Mouse (Mus musculus): ENCODE measurements around the gene Tmem62. TPM values are rescaled to one million over a fixed set of nuclear protein-coding genes. Genes with fewer than 3 reads are reported as not detected.

Gene Tmem62
- polyA plus RNA-seq, 1 experiment from 2014 or later, result 4.7 TPM

GRCm38 (mm10) chr2:121006986-121007385, 30.2 kb downstream of the Tmem62 start:
- H3K4me3 ChIP-seq (replicated peaks; ENCODE audit: low read length), result no peak overlapping the region
- ATAC-seq (ENCODE audit: insufficient read depth, low FRiP score), result no peak
- 79% methylated on average over 1 of the region's 1 CpGs for WGBS

GRCm38 (mm10) chr2:121007925-121008663, 31.3 kb downstream of the Tmem62 start, which contains the start of gene Ccndbp1:
Ccndbp1 (plus strand) TSS chr2:121008403.
- Histone ChIP-seq H3K27ac (ENCODE audit: low read length) (peak within 1 kb of the TSS; percentile 42; the same call in 1 of the 2 replicates), H3K9me3 (replicated peaks; ENCODE audit: control insufficient read depth, low read length) (no peaks in the 10 kb centered on the region), H3K4me2 (ENCODE audit: low read depth, low read length) (peak within 1 kb of the TSS; percentile 77), H3K36me3 (ENCODE audit: control insufficient read depth, insufficient read depth, low read length) (no peaks in the 10 kb centered on the region), H3K4me1 (ENCODE audit: control insufficient read depth, insufficient read depth, low read length) (peaks cover 9% of the 10 kb centered on the region), H3K4me3 (replicated peaks; ENCODE audit: low read length) (peak within 1 kb of the TSS; percentile 95), H3K9ac (ENCODE audit: low read length) (peak within 1 kb of the TSS; percentile 82), H3K27me3 (ENCODE audit: control insufficient read depth, insufficient read depth, low read length) (no peaks in the 10 kb centered on the region)
- 1% methylated on average over 34 of the region's 34 CpGs for WGBS
- ATAC-seq (ENCODE audit: insufficient read depth, low FRiP score), result peak; percentile 98

More at GRCm38 (mm10) chr2:121006986-121007385, 30.2 kb downstream of the Tmem62 start:
- Histone ChIP-seq H3K4me1 (ENCODE audit: control insufficient read depth, insufficient read depth, low read length) (peaks cover 9% of the 10 kb centered on the region), H3K36me3 (ENCODE audit: control insufficient read depth, insufficient read depth, low read length) (no peaks in the 10 kb centered on the region), H3K4me2 (ENCODE audit: low read depth, low read length) (no peak overlapping the region), H3K27ac (ENCODE audit: low read length) (no peak overlapping the region), H3K9me3 (replicated peaks; ENCODE audit: control insufficient read depth, low read length) (no peaks in the 10 kb centered on the region), H3K27me3 (ENCODE audit: control insufficient read depth, insufficient read depth, low read length) (no peaks in the 10 kb centered on the region), H3K9ac (ENCODE audit: low read length) (no peak overlapping the region)

GRCm38 (mm10) chr2:121008664-121009007, 31.8 kb downstream of the Tmem62 start:
- no peaks in the 10 kb centered on the region for H3K36me3 ChIP-seq (ENCODE audit: control insufficient read depth, insufficient read depth, low read length)
- WGBS, result under 1% methylated on average over 12 of the region's 12 CpGs
- peak overlapping the region; percentile 95 for H3K4me3 ChIP-seq (replicated peaks; ENCODE audit: low read length)
- peaks cover 9% of the 10 kb centered on the region for H3K4me1 ChIP-seq (ENCODE audit: control insufficient read depth, insufficient read depth, low read length)
- no peak for ATAC-seq (ENCODE audit: insufficient read depth, low FRiP score)
- peak overlapping the region; percentile 42; the same call in 1 of the 2 replicates for H3K27ac ChIP-seq (ENCODE audit: low read length)
- peak overlapping the region; percentile 82 for H3K9ac ChIP-seq (ENCODE audit: low read length)
- peak overlapping the region; percentile 77 for H3K4me2 ChIP-seq (ENCODE audit: low read depth, low read length)
- H3K27me3 ChIP-seq (ENCODE audit: control insufficient read depth, insufficient read depth, low read length), result no peaks in the 10 kb centered on the region
- no peaks in the 10 kb centered on the region for H3K9me3 ChIP-seq (replicated peaks; ENCODE audit: control insufficient read depth, low read length)

GRCm38 (mm10) chr2:121009071-121009677, 32.4 kb downstream of the Tmem62 start:
- H3K27me3 ChIP-seq (ENCODE audit: control insufficient read depth, insufficient read depth, low read length), result no peaks in the 10 kb centered on the region
- H3K36me3 ChIP-seq (ENCODE audit: control insufficient read depth, insufficient read depth, low read length), result no peaks in the 10 kb centered on the region
- no peak overlapping the region for H3K27ac ChIP-seq (ENCODE audit: low read length)
- H3K4me2 ChIP-seq (ENCODE audit: low read depth, low read length), result peak overlapping the region; percentile 77
- H3K9me3 ChIP-seq (replicated peaks; ENCODE audit: control insufficient read depth, low read length), result no peaks in the 10 kb centered on the region
- peak overlapping the region; percentile 82 for H3K9ac ChIP-seq (ENCODE audit: low read length)
- WGBS, result 24% methylated on average over 5 of the region's 5 CpGs
- ATAC-seq (ENCODE audit: insufficient read depth, low FRiP score), result no peak
- peaks cover 9% of the 10 kb centered on the region for H3K4me1 ChIP-seq (ENCODE audit: control insufficient read depth, insufficient read depth, low read length)
- H3K4me3 ChIP-seq (replicated peaks; ENCODE audit: low read length), result peak overlapping the region; percentile 95

GRCm38 (mm10) chr2:121012676-121013075, 35.9 kb downstream of the Tmem62 start:
- ATAC-seq (ENCODE audit: insufficient read depth, low FRiP score), result no peak
- Histone ChIP-seq H3K9ac (ENCODE audit: low read length) (no peak overlapping the region), H3K4me2 (ENCODE audit: low read depth, low read length) (no peak overlapping the region), H3K4me1 (ENCODE audit: control insufficient read depth, insufficient read depth, low read length) (peaks cover 9% of the 10 kb centered on the region), H3K27me3 (ENCODE audit: control insufficient read depth, insufficient read depth, low read length) (no peaks in the 10 kb centered on the region), H3K9me3 (replicated peaks; ENCODE audit: control insufficient read depth, low read length) (no peaks in the 10 kb centered on the region), H3K4me3 (replicated peaks; ENCODE audit: low read length) (no peak overlapping the region), H3K36me3 (ENCODE audit: control insufficient read depth, insufficient read depth, low read length) (peaks cover 2% of the 10 kb centered on the region; the same call in 1 of the 2 replicates), H3K27ac (ENCODE audit: low read length) (no peak overlapping the region)
- WGBS, result 89% methylated on average over 9 of the region's 9 CpGs

GRCm38 (mm10) chr2:121015507-121015906, 38.7 kb downstream of the Tmem62 start:
- ATAC-seq (ENCODE audit: insufficient read depth, low FRiP score), result no peak

GRCm38 (mm10) chr2:121016226-121016625, 39.4 kb downstream of the Tmem62 start:
- ATAC-seq (ENCODE audit: insufficient read depth, low FRiP score), result no peak
- Histone ChIP-seq H3K4me3 (replicated peaks; ENCODE audit: low read length) (no peak overlapping the region), H3K27me3 (ENCODE audit: control insufficient read depth, insufficient read depth, low read length) (no peaks in the 10 kb centered on the region), H3K4me2 (ENCODE audit: low read depth, low read length) (no peak overlapping the region), H3K36me3 (ENCODE audit: control insufficient read depth, insufficient read depth, low read length) (peaks cover 5% of the 10 kb centered on the region; the same call in 1 of the 2 replicates), H3K27ac (ENCODE audit: low read length) (no peak overlapping the region), H3K9me3 (replicated peaks; ENCODE audit: control insufficient read depth, low read length) (no peaks in the 10 kb centered on the region), H3K4me1 (ENCODE audit: control insufficient read depth, insufficient read depth, low read length) (no peaks in the 10 kb centered on the region), H3K9ac (ENCODE audit: low read length) (no peak overlapping the region)
- 88% methylated on average over 9 of the region's 9 CpGs for WGBS

More at GRCm38 (mm10) chr2:121015507-121015906, 38.7 kb downstream of the Tmem62 start:
- Histone ChIP-seq H3K9ac (ENCODE audit: low read length) (no peak overlapping the region), H3K27me3 (ENCODE audit: control insufficient read depth, insufficient read depth, low read length) (no peaks in the 10 kb centered on the region), H3K4me1 (ENCODE audit: control insufficient read depth, insufficient read depth, low read length) (no peaks in the 10 kb centered on the region), H3K36me3 (ENCODE audit: control insufficient read depth, insufficient read depth, low read length) (peaks cover 5% of the 10 kb centered on the region; the same call in 1 of the 2 replicates), H3K9me3 (replicated peaks; ENCODE audit: control insufficient read depth, low read length) (no peaks in the 10 kb centered on the region), H3K4me3 (replicated peaks; ENCODE audit: low read length) (no peak overlapping the region), H3K27ac (ENCODE audit: low read length) (no peak overlapping the region), H3K4me2 (ENCODE audit: low read depth, low read length) (no peak overlapping the region)
- 84% methylated on average over 2 of the region's 2 CpGs for WGBS

- ATAC-seq (ENCODE audit: insufficient read depth, low FRiP score), result no peak
Observed at GRCm38 (mm10) chr2:121017151-121017550, 40.3 kb downstream of the Tmem62 start.

GRCm38 (mm10) chr2:121022918-121023317, 46.1 kb downstream of the Tmem62 start:
- H3K9me3 ChIP-seq (replicated peaks; ENCODE audit: control insufficient read depth, low read length), result no peaks in the 10 kb centered on the region
- no peak overlapping the region for H3K4me2 ChIP-seq (ENCODE audit: low read depth, low read length)
- H3K4me1 ChIP-seq (ENCODE audit: control insufficient read depth, insufficient read depth, low read length), result no peaks in the 10 kb centered on the region
- H3K36me3 ChIP-seq (ENCODE audit: control insufficient read depth, insufficient read depth, low read length), result peaks cover under 1% of the 10 kb centered on the region; the same call in 1 of the 2 replicates
- no peak overlapping the region for H3K9ac ChIP-seq (ENCODE audit: low read length)
- no peak overlapping the region for H3K27ac ChIP-seq (ENCODE audit: low read length)
- WGBS, result 49% methylated on average over 5 of the region's 5 CpGs
- ATAC-seq (ENCODE audit: insufficient read depth, low FRiP score), result 0 out of 2 replicates have a peak, but pooled peaks have one; percentile 47
- H3K4me3 ChIP-seq (replicated peaks; ENCODE audit: low read length), result no peak overlapping the region
- no peaks in the 10 kb centered on the region for H3K27me3 ChIP-seq (ENCODE audit: control insufficient read depth, insufficient read depth, low read length)

More at GRCm38 (mm10) chr2:121017151-121017550, 40.3 kb downstream of the Tmem62 start:
- no peaks in the 10 kb centered on the region for H3K27me3 ChIP-seq (ENCODE audit: control insufficient read depth, insufficient read depth, low read length)
- no peak overlapping the region for H3K9ac ChIP-seq (ENCODE audit: low read length)
- no peak overlapping the region for H3K4me2 ChIP-seq (ENCODE audit: low read depth, low read length)
- peaks cover 5% of the 10 kb centered on the region; the same call in 1 of the 2 replicates for H3K36me3 ChIP-seq (ENCODE audit: control insufficient read depth, insufficient read depth, low read length)
- WGBS, result 100% methylated on average over 1 of the region's 1 CpGs
- no peaks in the 10 kb centered on the region for H3K4me1 ChIP-seq (ENCODE audit: control insufficient read depth, insufficient read depth, low read length)
- H3K27ac ChIP-seq (ENCODE audit: low read length), result no peak overlapping the region
- H3K4me3 ChIP-seq (replicated peaks; ENCODE audit: low read length), result no peak overlapping the region
- H3K9me3 ChIP-seq (replicated peaks; ENCODE audit: control insufficient read depth, low read length), result no peaks in the 10 kb centered on the region

Data from stomach, embryonic 16.5 days (tissue).